Mouse (Mus musculus): ENCODE results near the gene Hsd17b6. TPM values are rescaled to one million over a fixed set of nuclear protein-coding genes. Genes with fewer than 3 reads are reported as not detected.
A peak's percentile ranks its signal among the peaks of the same experiment; 100 is the strongest.

The Hsd17b6 gene
- total and polyA plus RNA-seq, 2 experiments from 2014 or later = not detected

DNA sequence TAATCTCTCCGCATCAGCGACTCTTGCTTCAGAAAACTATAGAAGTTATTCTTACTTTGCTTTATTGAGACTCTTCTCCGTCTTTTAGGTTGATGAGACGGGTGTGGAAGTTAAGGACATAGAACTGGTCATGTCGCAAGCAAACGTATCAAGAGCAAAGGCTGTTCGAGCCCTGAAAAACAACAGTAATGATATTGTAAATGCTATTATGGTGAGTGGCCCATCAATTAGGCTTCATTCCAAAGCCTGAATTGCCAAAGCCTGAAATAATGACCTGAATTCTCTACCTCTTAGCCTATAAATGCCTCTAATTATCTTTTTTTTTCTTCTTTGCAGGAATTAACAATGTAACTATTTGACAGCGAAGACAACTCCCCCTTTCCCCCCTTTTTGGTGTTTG lies 40.7 kb upstream of the Hsd17b6 start:
- no peak overlapping the region for H3K4me3 ChIP-seq (ENCODE audit: low read depth, low read length)
- ATAC-seq (ENCODE audit: insufficient read depth, low read depth) (no peak), DNase-seq (ENCODE audit: low spot score) (no peak)
- WGBS = 94% methylated on average over 8 of the region's 8 CpGs
- H3K27me3 ChIP-seq (ENCODE audit: control insufficient read depth, insufficient read depth, low read length) = no peaks in the 10 kb centered on the region
- no peak overlapping the region for H3K27ac ChIP-seq (ENCODE audit: low read depth)
- 0 out of 2 replicates have a peak, but pooled peaks cover 10% of the 10 kb centered on the region for H3K4me1 ChIP-seq (ENCODE audit: control insufficient read depth, insufficient read depth)
- H3K4me2 ChIP-seq (ENCODE audit: low read depth, low read length) = no peak overlapping the region
- H3K36me3 ChIP-seq (replicated peaks; ENCODE audit: control insufficient read depth, insufficient read depth, low read length) = peaks cover 75% of the 10 kb centered on the region
- no peaks in the 10 kb centered on the region for H3K9me3 ChIP-seq (replicated peaks; ENCODE audit: control insufficient read depth, low read length)
- H3K9ac ChIP-seq (replicated peaks; ENCODE audit: low read depth, low read length) = no peak overlapping the region
- TF ChIP-seq EP300 (IDR thresholded peaks at IDR 0.05; ENCODE audit: low read depth) = no peak
- no peak for TF ChIP-seq CTCF (IDR thresholded peaks at IDR 0.05; ENCODE audit: low read depth)

GRCm38 (mm10) chr10:128043041-128043835 lies 35.8 kb upstream of the Hsd17b6 start:
- Histone ChIP-seq H3K27me3 (ENCODE audit: control insufficient read depth, insufficient read depth, low read length) (no peaks in the 10 kb centered on the region), H3K9ac (replicated peaks; ENCODE audit: low read depth, low read length) (no peak overlapping the region; the same call in 1 of the 2 replicates), H3K4me3 (ENCODE audit: low read depth, low read length) (no peak overlapping the region), H3K4me2 (ENCODE audit: low read depth, low read length) (no peak overlapping the region), H3K27ac (ENCODE audit: low read depth) (peak overlapping the region; percentile 56), H3K4me1 (ENCODE audit: control insufficient read depth, insufficient read depth) (peaks cover 23% of the 10 kb centered on the region), H3K36me3 (replicated peaks; ENCODE audit: control insufficient read depth, insufficient read depth, low read length) (peaks cover 78% of the 10 kb centered on the region), H3K9me3 (replicated peaks; ENCODE audit: control insufficient read depth, low read length) (no peaks in the 10 kb centered on the region)
- no peak for ATAC-seq (ENCODE audit: insufficient read depth, low read depth)
- 47% methylated on average over 3 of the region's 3 CpGs for WGBS
- TF ChIP-seq CTCF (IDR thresholded peaks at IDR 0.05; ENCODE audit: low read depth) (no peak), EP300 (IDR thresholded peaks at IDR 0.05; ENCODE audit: low read depth) (no peak)
- no peak for DNase-seq (ENCODE audit: low spot score)

DNA sequence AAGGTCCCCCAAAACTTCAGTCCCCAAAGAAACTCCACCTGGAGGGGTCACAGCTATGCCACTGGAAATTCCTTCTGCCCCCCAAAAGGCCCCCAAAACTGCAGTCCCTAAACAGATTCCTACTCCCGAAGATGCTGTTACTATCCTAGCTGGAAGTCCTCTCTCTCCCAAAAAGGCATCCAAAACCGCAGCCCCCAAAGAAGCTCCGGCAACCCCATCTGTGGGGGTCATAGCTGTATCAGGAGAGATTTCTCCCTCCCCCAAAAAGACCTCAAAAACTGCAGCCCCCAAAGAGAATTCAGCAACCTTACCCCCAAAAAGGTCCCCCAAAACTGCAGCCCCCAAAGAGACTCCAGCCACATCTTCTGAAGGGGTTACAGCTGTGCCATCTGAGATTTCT lies 35.1 kb upstream of the Hsd17b6 start:
- H3K4me3 ChIP-seq (ENCODE audit: low read depth, low read length) = no peak overlapping the region
- DNase-seq (ENCODE audit: low spot score) = no peak
- no peaks in the 10 kb centered on the region for H3K27me3 ChIP-seq (ENCODE audit: control insufficient read depth, insufficient read depth, low read length)
- no peak overlapping the region for H3K4me2 ChIP-seq (ENCODE audit: low read depth, low read length)
- WGBS = 77% methylated on average over 3 of the region's 3 CpGs
- H3K4me1 ChIP-seq (ENCODE audit: control insufficient read depth, insufficient read depth) = peaks cover 29% of the 10 kb centered on the region
- H3K36me3 ChIP-seq (replicated peaks; ENCODE audit: control insufficient read depth, insufficient read depth, low read length) = peaks cover 73% of the 10 kb centered on the region
- no peak for TF ChIP-seq EP300 (IDR thresholded peaks at IDR 0.05; ENCODE audit: low read depth)
- no peak for TF ChIP-seq CTCF (IDR thresholded peaks at IDR 0.05; ENCODE audit: low read depth)
- no peaks in the 10 kb centered on the region for H3K9me3 ChIP-seq (replicated peaks; ENCODE audit: control insufficient read depth, low read length)
- H3K9ac ChIP-seq (replicated peaks; ENCODE audit: low read depth, low read length) = no peak overlapping the region
- no peak overlapping the region for H3K27ac ChIP-seq (ENCODE audit: low read depth)
- ATAC-seq (ENCODE audit: insufficient read depth, low read depth) = no peak

- Histone ChIP-seq H3K4me3 (ENCODE audit: low read depth, low read length) (no peak overlapping the region), H3K27me3 (ENCODE audit: control insufficient read depth, insufficient read depth, low read length) (no peaks in the 10 kb centered on the region), H3K36me3 (replicated peaks; ENCODE audit: control insufficient read depth, insufficient read depth, low read length) (peaks cover 67% of the 10 kb centered on the region), H3K9me3 (replicated peaks; ENCODE audit: control insufficient read depth, low read length) (no peaks in the 10 kb centered on the region), H3K4me1 (ENCODE audit: control insufficient read depth, insufficient read depth) (peaks cover 30% of the 10 kb centered on the region), H3K4me2 (ENCODE audit: low read depth, low read length) (no peak overlapping the region), H3K27ac (ENCODE audit: low read depth) (no peak overlapping the region), H3K9ac (replicated peaks; ENCODE audit: low read depth, low read length) (no peak overlapping the region)
- DNase-seq (ENCODE audit: low spot score) (no peak), ATAC-seq (ENCODE audit: insufficient read depth, low read depth) (no peak)
- TF ChIP-seq CTCF (IDR thresholded peaks at IDR 0.05; ENCODE audit: low read depth) = no peak
- WGBS = 71% methylated on average over 4 of the region's 4 CpGs
Measured at GRCm38 (mm10) chr10:128041636-128042035, 34.2 kb upstream of the Hsd17b6 start.

DNA sequence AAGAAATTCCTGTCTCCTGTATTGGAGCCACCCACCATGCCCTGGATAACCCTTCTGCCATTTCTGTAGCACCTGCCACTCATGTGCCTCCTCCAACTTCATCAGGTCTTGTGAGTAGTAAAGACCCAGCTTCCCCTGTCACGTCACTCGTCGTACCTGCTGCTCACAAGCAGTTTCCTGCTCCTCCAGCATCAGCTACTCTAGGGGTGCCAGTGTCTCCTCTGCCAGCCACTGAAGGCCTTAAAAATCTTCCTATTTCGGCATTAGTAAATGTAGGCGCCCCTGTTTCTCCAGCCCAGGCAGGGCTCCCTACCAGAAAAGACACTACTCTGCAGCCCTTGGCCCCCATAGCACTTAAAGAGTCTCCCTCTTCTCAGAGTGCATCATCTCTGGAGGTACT lies 32.9 kb upstream of the Hsd17b6 start:
- Histone ChIP-seq H3K4me1 (ENCODE audit: control insufficient read depth, insufficient read depth) (peaks cover 30% of the 10 kb centered on the region), H3K36me3 (replicated peaks; ENCODE audit: control insufficient read depth, insufficient read depth, low read length) (peaks cover 54% of the 10 kb centered on the region), H3K4me2 (ENCODE audit: low read depth, low read length) (no peak overlapping the region), H3K9ac (replicated peaks; ENCODE audit: low read depth, low read length) (no peak overlapping the region), H3K27ac (ENCODE audit: low read depth) (no peak overlapping the region), H3K27me3 (ENCODE audit: control insufficient read depth, insufficient read depth, low read length) (no peaks in the 10 kb centered on the region), H3K9me3 (replicated peaks; ENCODE audit: control insufficient read depth, low read length) (no peaks in the 10 kb centered on the region), H3K4me3 (ENCODE audit: low read depth, low read length) (no peak overlapping the region)
- WGBS = 72% methylated on average over 5 of the region's 5 CpGs
- DNase-seq (ENCODE audit: low spot score) (no peak), ATAC-seq (ENCODE audit: insufficient read depth, low read depth) (no peak)
- TF ChIP-seq EP300 (IDR thresholded peaks at IDR 0.05; ENCODE audit: low read depth) (no peak), CTCF (IDR thresholded peaks at IDR 0.05; ENCODE audit: low read depth) (no peak)

DNA sequence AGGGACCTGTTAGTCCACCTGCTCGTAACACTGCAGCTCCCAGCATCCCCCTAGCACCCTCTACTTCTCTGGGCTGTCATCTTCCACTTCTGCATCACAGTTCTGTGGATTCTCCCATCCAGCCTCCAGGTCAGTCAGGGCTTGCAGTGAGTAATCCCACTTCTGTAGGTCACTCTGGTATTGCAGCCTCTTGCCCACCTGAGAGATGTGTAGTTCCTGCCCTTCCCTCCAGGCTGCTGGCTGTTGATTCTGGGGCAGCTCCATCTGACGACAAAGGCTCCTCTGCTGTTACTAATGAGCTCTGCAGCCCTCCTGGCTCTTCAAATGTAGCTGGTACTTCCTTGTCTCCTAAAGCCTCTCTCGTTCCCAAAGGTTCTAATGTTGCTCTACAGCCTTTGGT lies 32.4 kb upstream of the Hsd17b6 start:
- DNase-seq (ENCODE audit: low spot score) = no peak
- Histone ChIP-seq H3K4me2 (ENCODE audit: low read depth, low read length) (no peak overlapping the region), H3K9ac (replicated peaks; ENCODE audit: low read depth, low read length) (no peak overlapping the region), H3K27ac (ENCODE audit: low read depth) (0 out of 2 replicates have a peak overlapping the region, but pooled peaks have one; percentile 11), H3K4me1 (ENCODE audit: control insufficient read depth, insufficient read depth) (peaks cover 29% of the 10 kb centered on the region), H3K9me3 (replicated peaks; ENCODE audit: control insufficient read depth, low read length) (no peaks in the 10 kb centered on the region), H3K4me3 (ENCODE audit: low read depth, low read length) (no peak overlapping the region), H3K27me3 (ENCODE audit: control insufficient read depth, insufficient read depth, low read length) (no peaks in the 10 kb centered on the region), H3K36me3 (replicated peaks; ENCODE audit: control insufficient read depth, insufficient read depth, low read length) (peaks cover 49% of the 10 kb centered on the region)
- no peak for TF ChIP-seq EP300 (IDR thresholded peaks at IDR 0.05; ENCODE audit: low read depth)
- TF ChIP-seq CTCF (IDR thresholded peaks at IDR 0.05; ENCODE audit: low read depth) = no peak
- no peak for ATAC-seq (ENCODE audit: insufficient read depth, low read depth)
- 51% methylated on average over 3 of the region's 3 CpGs for WGBS

Data from heart, postnatal 0 days (tissue).